Mouse (Mus musculus): ENCODE data around the gene Pde1c.

- no peak for TF ChIP-seq CTCF (IDR thresholded peaks at IDR 0.05; ENCODE audit: low read depth)
- TF ChIP-seq EP300 (IDR thresholded peaks at IDR 0.05; ENCODE audit: low read depth): no peak
These were observed 179.7 kb downstream of the Pde1c start for GRCm38 (mm10) chr6:56389178-56389577.
